Mouse (Mus musculus) MEL (cell line): ENCODE results near the gene Apon.

Experiments used
- CHD2 ChIP-seq: IDR thresholded peaks from 2 replicates; pipeline ENCODE4 v1.6.1; 2011; ENCODE audit warnings: low read length, improper control_type of control experiment
- CTCF ChIP-seq, 3 experiments: IDR thresholded peaks in 2 of 3; conservative IDR thresholded peaks in 1 of 3; 2 replicates each; pipeline ENCODE4 v1.5.1; 2011 to 2012; ENCODE audit warnings: low read length in 3 of 3, low read depth in 2 of 3, mild to moderate bottlenecking in 2 of 3, improper control_type of control experiment in 1 of 3, inconsistent platforms in 1 of 3, mixed read lengths in 1 of 3, moderate library complexity in 1 of 3; ENCODE audit not compliant: control insufficient read depth in 1 of 3, insufficient read depth in 1 of 3, poor library complexity in 1 of 3, severe bottlenecking in 1 of 3
- MEF2A ChIP-seq: IDR thresholded peaks from 2 replicates; pipeline ENCODE4 v1.6.1; 2014; ENCODE audit warnings: low read depth, mild to moderate bottlenecking, inconsistent platforms, low read length, improper control_type of control experiment; ENCODE audit not compliant: poor library complexity, insufficient replicate concordance, severe bottlenecking; ENCODE audit errors: extremely low read depth
- POLR2A ChIP-seq, 2 experiments: IDR thresholded peaks; 2 replicates each; pipeline ENCODE4 v1.6.1; 2011 to 2012; ENCODE audit warnings: low read length in 2 of 2, mild to moderate bottlenecking in 2 of 2, control low read depth in 1 of 2, improper control_type of control experiment in 1 of 2, low read depth in 1 of 2, moderate library complexity in 1 of 2; ENCODE audit not compliant: control insufficient read depth in 1 of 2, insufficient read depth in 1 of 2, poor library complexity in 1 of 2
- RCOR1 ChIP-seq: IDR thresholded peaks from 2 replicates; pipeline ENCODE4 v1.6.1; 2012; ENCODE audit warnings: low read depth, mild to moderate bottlenecking, inconsistent platforms, low read length, improper control_type of control experiment
- USF1 ChIP-seq: IDR thresholded peaks from 2 replicates; pipeline ENCODE4 v1.6.1; 2014; ENCODE audit warnings: low read depth, mild to moderate bottlenecking, inconsistent platforms, low read length, improper control_type of control experiment, moderate library complexity

- TF ChIP-seq POLR2A (IDR thresholded peaks at IDR 0.05; ENCODE audit: control insufficient read depth in 1 of 2, insufficient read depth in 1 of 2, low read depth in 1 of 2, low read length in 2 of 2, poor library complexity in 1 of 2) (no peak), RCOR1 (no peak), USF1 (no peak), CTCF (IDR thresholded peaks at IDR 0.05 in 2 of 3, conservative IDR thresholded peaks at IDR 0.05 in 1 of 3; ENCODE audit: control insufficient read depth in 1 of 3, insufficient read depth in 1 of 3, low read depth in 2 of 3, low read length in 3 of 3, poor library complexity in 1 of 3, severe bottlenecking in 1 of 3) (peak in 2 of 3 experiments; percentile 13 to 16; a peak in 1 of 6 replicates), MEF2A (no peak), CHD2 (no peak)
Measured at GRCm38 (mm10) chr10:128221533-128222286, 32.2 kb upstream of the Apon start.
